Mouse (Mus musculus) thymus, adult 2 months (tissue): ENCODE data around the gene Sohlh2. TPM values are rescaled to one million over a fixed set of nuclear protein-coding genes. Genes with fewer than 3 reads are reported as not detected.

ENCODE experiments used
- DNase-seq: peaks from one replicate; pipeline ENCODE4 v3.0.0; 2021
- H3K27ac ChIP-seq: fragments of 200-500 bp; 2 replicates; pipeline ENCODE4 v1.5.1; 2012; ENCODE audit warnings: low read length, control low read depth; ENCODE audit not compliant: control insufficient read depth, insufficient read depth
- H3K27me3 ChIP-seq: fragments of 200-500 bp; 2 replicates; pipeline ENCODE4 v1.6.1; 2012; ENCODE audit warnings: mild to moderate bottlenecking, low read length, moderate library complexity, mixed read lengths; ENCODE audit not compliant: control insufficient read depth, insufficient read depth
- H3K36me3 ChIP-seq: fragments of 200-500 bp; 2 replicates; pipeline ENCODE4 v1.6.1; 2012; ENCODE audit warnings: mild to moderate bottlenecking, low read length, moderate library complexity; ENCODE audit not compliant: control insufficient read depth, insufficient read depth
- H3K4me1 ChIP-seq: fragments of 200-500 bp; replicated peaks from 2 replicates; pipeline ENCODE4 v1.6.1; 2012; ENCODE audit warnings: low read length; ENCODE audit not compliant: control insufficient read depth, insufficient read depth
- H3K4me3 ChIP-seq: fragments of 200-500 bp; 2 replicates; pipeline ENCODE4 v1.5.1; 2012; ENCODE audit warnings: mild to moderate bottlenecking, low read length, control low read depth, moderate library complexity; ENCODE audit not compliant: control insufficient read depth, insufficient read depth
- CTCF ChIP-seq: fragments of 200-500 bp; IDR thresholded peaks from 2 replicates; pipeline ENCODE4 v1.5.1; 2012; ENCODE audit warnings: mild to moderate bottlenecking, control low read depth, low read length, moderate library complexity, borderline replicate concordance; ENCODE audit not compliant: control insufficient read depth, poor library complexity, insufficient read depth; ENCODE audit errors: extremely low read depth
- POLR2A ChIP-seq: fragments of 200-500 bp; IDR thresholded peaks from 2 replicates; pipeline ENCODE4 v1.6.1; 2012; ENCODE audit warnings: mild to moderate bottlenecking, low read length, control low read depth, moderate library complexity; ENCODE audit not compliant: control insufficient read depth, poor library complexity, insufficient read depth; ENCODE audit errors: extremely low read depth
- WGBS: fragments of 180-500 bp; shearing (Covaris S2); methylation state at CpG from one replicate; pipeline ENCODE4 v1.1.7; 2018; 5-methylcytosine and 5-hydroxymethylcytosine counted together
- polyA plus RNA-seq: library from polyadenylated mRNA; depleted of rRNA; stranded (reverse); fragments of >200 nt; gene quantifications from 2 replicates; pipeline ENCODE4 v1.2.3, GENCODE M21; 2012

The Sohlh2 gene
- polyA plus RNA-seq, 1 experiment = 0.15 TPM

- TF ChIP-seq CTCF (no peak), POLR2A (no peak)
- no peak for DNase-seq
- H3K36me3 ChIP-seq = no peaks in the 10 kb centered on the region
- H3K4me1 ChIP-seq = no peaks in the 10 kb centered on the region
- H3K27me3 ChIP-seq = no peaks in the 10 kb centered on the region
- WGBS = 42% methylated on average over 18 of the region's 18 CpGs
- H3K4me3 ChIP-seq = no peak overlapping the region
- no peak overlapping the region for H3K27ac ChIP-seq
Observed at GRCm38 (mm10) chr3:55226501-55227213, 44.8 kb downstream of the Sohlh2 start.

- Histone ChIP-seq H3K4me3 (no peak overlapping the region), H3K27me3 (no peaks in the 10 kb centered on the region), H3K27ac (no peak overlapping the region), H3K36me3 (no peaks in the 10 kb centered on the region), H3K4me1 (no peaks in the 10 kb centered on the region)
- no peak for DNase-seq
- no peak for TF ChIP-seq POLR2A
- TF ChIP-seq CTCF = no peak
- WGBS = 24% methylated on average over 4 of the region's 4 CpGs
Observed at GRCm38 (mm10) chr3:55227214-55227581, 45.4 kb downstream of the Sohlh2 start.

DNA sequence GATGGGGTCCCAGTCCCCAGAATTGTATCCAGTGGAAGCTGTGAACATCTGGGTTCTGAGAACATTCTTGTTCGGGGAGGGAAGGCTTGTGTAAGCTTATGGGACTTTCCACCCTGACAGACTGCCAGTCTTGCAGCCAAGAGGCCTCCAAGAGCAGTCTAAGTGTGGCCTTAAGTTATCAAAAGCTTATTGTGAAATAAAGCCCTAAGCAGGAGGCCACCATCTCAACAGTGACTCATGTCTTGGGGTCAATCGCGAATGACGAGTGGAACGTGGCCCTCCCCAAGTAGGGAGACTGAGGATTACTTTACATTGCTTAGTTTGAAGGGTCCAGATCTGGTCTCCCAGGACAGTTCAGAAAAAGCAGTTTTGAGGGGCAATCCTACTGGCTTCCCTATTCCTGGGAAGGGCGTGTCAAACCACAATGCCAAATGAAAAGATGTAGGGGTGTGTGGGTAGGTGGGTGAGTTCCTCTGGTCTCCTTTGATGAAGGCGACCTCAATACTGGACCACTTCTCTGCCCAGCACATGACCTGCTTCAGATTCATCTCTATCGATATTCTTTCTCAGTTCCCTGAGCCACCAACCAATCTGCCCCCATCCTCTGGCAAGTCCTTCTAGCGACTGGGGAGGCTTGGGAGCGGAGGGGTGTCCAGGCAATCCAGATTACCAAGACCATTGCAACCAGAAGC lies 60.0 kb downstream of the Sohlh2 start, which contains the start of gene Dclk1:
TSS of gene Dclk1 (plus strand) at position 635 of the 692 bp plus-strand sequence.
- Histone ChIP-seq H3K4me1 (no peaks in the 10 kb centered on the region), H3K27me3 (no peaks in the 10 kb centered on the region), H3K36me3 (no peaks in the 10 kb centered on the region), H3K4me3 (no peak within 1 kb of the TSS), H3K27ac (no peak within 1 kb of the TSS)
- TF ChIP-seq CTCF (no peak), POLR2A (no peak)
- DNase-seq = no peak
- 53% methylated on average over 10 of the region's 10 CpGs for WGBS

- Histone ChIP-seq H3K27ac (no peak overlapping the region), H3K4me1 (no peaks in the 10 kb centered on the region), H3K4me3 (no peak overlapping the region), H3K36me3 (no peaks in the 10 kb centered on the region), H3K27me3 (no peaks in the 10 kb centered on the region)
- no peak for DNase-seq
- TF ChIP-seq POLR2A = no peak
- TF ChIP-seq CTCF = no peak
- 6% methylated on average over 45 of the region's 45 CpGs for WGBS
Observed at GRCm38 (mm10) chr3:55242422-55243055, 60.7 kb downstream of the Sohlh2 start.

DNA sequence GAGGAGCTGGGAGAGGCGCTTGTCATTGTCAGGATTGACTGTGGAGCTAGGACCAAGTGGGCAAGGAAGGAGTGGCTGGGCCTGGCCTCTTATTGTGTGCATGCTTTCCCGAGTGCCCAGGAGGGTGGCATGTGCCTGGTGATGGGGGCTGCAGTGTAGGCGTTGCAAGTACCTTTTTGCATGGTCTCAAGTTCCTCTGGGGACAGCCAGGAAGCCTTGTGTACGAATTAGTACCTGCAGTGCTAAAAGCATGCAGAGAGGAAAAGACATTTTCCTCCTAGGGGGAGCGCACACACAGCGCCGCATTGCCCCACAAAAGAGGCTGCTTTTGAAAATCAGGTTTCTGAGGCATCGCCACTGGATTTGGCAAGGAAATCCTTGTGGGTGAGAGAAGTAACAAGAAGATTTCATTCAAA lies 61.2 kb downstream of the Sohlh2 start:
- no peaks in the 10 kb centered on the region for H3K4me1 ChIP-seq
- WGBS = 10% methylated on average over 8 of the region's 8 CpGs
- TF ChIP-seq POLR2A = no peak
- no peak for TF ChIP-seq CTCF
- H3K4me3 ChIP-seq = no peak overlapping the region
- H3K36me3 ChIP-seq = no peaks in the 10 kb centered on the region
- H3K27me3 ChIP-seq = no peaks in the 10 kb centered on the region
- no peak overlapping the region for H3K27ac ChIP-seq
- DNase-seq = no peak

DNA sequence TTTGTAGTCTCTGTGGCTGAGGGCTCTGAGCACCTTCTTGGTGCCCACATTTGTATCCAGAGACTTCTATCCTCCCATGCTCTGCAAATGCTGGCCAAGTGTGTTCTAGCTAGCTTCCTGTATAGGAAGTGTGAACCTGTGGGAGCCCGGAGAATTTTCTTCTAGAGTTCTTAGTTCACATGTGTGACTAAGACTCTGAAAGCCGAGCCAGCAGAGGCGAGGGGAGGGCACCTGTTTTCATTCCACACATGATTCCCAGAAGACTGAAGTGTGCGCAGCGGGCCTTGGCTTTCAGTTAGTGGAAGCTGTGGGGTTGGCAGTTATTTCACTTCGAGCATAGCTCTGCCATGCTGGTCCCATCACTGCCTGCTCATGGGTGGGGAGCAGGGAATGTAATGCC lies 62.3 kb downstream of the Sohlh2 start:
- H3K27ac ChIP-seq = no peak overlapping the region
- no peaks in the 10 kb centered on the region for H3K36me3 ChIP-seq
- WGBS = 72% methylated on average over 6 of the region's 6 CpGs
- no peaks in the 10 kb centered on the region for H3K27me3 ChIP-seq
- no peaks in the 10 kb centered on the region for H3K4me1 ChIP-seq
- H3K4me3 ChIP-seq = no peak overlapping the region
- TF ChIP-seq CTCF (no peak), POLR2A (no peak)
- no peak for DNase-seq
